Mouse (Mus musculus) limb, embryonic 15.5 days (tissue): Measurements from ENCODE around the gene Rpl13. TPM values are rescaled to one million over a fixed set of nuclear protein-coding genes. Genes with fewer than 3 reads are reported as not detected.
"Not testable (repeated sequence)": the region's sequence is repeated elsewhere in the genome, so short reads cannot be mapped to it uniquely, and the experiment has no call there.

ENCODE experiments used
- ATAC-seq: fragments of 200-750 bp; cut with Nextera tagmentation; 2 replicates; pipeline ENCODE4 v1.8.0; 2017; ENCODE audit warnings: low read depth, moderate TSS enrichment; ENCODE audit not compliant: insufficient number of reproducible peaks, low FRiP score, low TSS enrichment
- H3K27ac ChIP-seq: fragments of 300-500 bp; sonication (generic); 2 replicates; pipeline ENCODE4 v1.5.1; 2015; ENCODE audit warnings: moderate library complexity, mild to moderate bottlenecking, inconsistent platforms
- H3K27me3 ChIP-seq: fragments of 300-500 bp; sonication (generic); 2 replicates; pipeline ENCODE4 v1.6.1; 2015; ENCODE audit warnings: inconsistent platforms
- H3K36me3 ChIP-seq: fragments of 300-500 bp; sonication (generic); 2 replicates; pipeline ENCODE4 v1.6.1; 2015; ENCODE audit warnings: inconsistent platforms
- H3K4me1 ChIP-seq: fragments of 300-500 bp; sonication (generic); 2 replicates; pipeline ENCODE4 v1.6.1; 2015; ENCODE audit warnings: inconsistent platforms
- H3K4me2 ChIP-seq: fragments of 300-500 bp; sonication (generic); 2 replicates; pipeline ENCODE4 v1.6.1; 2015; ENCODE audit warnings: mild to moderate bottlenecking, inconsistent platforms
- H3K4me3 ChIP-seq: fragments of 300-500 bp; sonication (generic); 2 replicates; pipeline ENCODE4 v1.5.1; 2015; ENCODE audit warnings: mild to moderate bottlenecking, inconsistent platforms
- H3K9ac ChIP-seq: fragments of 300-500 bp; sonication (generic); 2 replicates; pipeline ENCODE4 v1.6.1; 2015; ENCODE audit warnings: inconsistent platforms
- H3K9me3 ChIP-seq: fragments of 300-500 bp; sonication (generic); 2 replicates; pipeline ENCODE4 v1.6.1; 2016; ENCODE audit warnings: inconsistent platforms
- WGBS: fragments of 180-500 bp; shearing (Covaris S2); methylation state at CpG from one replicate; pipeline ENCODE4 v1.1.7; 2015; 5-methylcytosine and 5-hydroxymethylcytosine counted together
- polyA plus RNA-seq: library from polyadenylated mRNA; unstranded; fragments of >200 nt; fragmentation: Nextera tagmentation; extraction: Ambion mirVana; gene quantifications from 2 replicates; pipeline ENCODE4 v1.2.1, GENCODE M21; 2015

Gene Rpl13
- polyA plus RNA-seq, 1 experiment from 2014 or later, result 1,581 TPM

DNA sequence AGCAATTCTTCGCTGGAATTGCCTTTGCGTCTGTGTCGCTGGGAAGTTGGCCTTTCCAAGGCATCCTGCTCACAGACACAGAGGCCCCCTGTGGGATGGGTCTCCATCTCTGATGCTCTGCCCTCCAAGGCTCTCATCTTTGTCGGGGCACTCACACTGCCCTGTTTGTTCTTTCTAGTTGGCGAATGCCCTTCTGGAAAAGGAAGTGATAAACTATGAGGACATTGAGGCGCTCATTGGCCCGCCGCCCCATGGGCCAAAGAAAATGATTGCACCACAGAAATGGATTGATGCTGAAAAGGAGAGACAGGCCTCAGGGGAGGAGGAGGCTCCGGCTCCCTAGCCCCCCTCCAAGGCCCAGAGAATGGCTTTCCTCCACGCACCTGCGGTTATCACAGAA lies 4.9 kb upstream of the Rpl13 start:
- Histone ChIP-seq H3K9me3 (no peaks in the 10 kb centered on the region), H3K9ac (no peak overlapping the region), H3K4me3 (no peak overlapping the region), H3K27ac (no peak overlapping the region), H3K36me3 (peaks cover 52% of the 10 kb centered on the region), H3K4me1 (0 out of 2 replicates have a peak, but pooled peaks cover 4% of the 10 kb centered on the region), H3K27me3 (no peaks in the 10 kb centered on the region), H3K4me2 (no peak overlapping the region)
- 88% methylated on average over 11 of the region's 11 CpGs for WGBS
- ATAC-seq, result no peak

DNA sequence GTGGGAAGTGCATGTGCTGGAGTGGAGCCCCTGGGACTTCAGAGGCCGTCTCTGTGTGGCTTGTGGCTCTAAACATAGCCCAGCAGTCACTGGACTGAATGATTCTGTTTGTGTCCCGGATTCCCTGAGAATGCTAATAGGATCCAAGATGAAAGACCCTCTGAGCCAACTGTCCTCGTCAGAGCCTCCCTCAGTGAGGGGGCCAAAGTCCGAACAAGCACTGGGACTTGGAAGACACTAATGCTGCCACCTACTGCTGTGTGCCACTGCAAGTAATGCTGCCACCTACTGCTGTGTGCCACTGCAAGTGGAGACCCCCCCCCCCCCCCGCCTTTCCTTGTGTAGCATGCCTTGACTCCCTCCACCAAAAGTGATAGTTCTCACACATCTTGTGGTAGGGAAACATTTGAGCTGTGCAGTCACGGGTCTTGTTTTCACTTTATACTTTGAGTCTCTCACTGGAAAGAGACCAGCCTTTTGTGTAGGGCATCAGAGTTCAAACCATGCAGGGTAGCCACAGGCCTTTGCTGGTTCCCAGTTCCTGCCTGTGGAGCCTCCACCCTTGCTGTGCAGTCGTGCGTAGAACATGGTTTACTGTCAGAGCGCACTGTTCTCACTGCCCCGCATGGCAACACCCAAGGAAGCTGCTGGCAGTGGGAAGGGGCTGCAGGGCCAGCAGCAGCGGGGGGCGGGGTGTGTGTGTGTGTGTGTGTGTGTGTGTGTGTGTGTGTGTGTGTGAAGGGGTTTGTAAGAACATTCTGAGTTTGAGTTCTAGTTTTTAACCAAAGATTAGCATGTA lies 4.2 kb upstream of the Rpl13 start:
- Histone ChIP-seq H3K9me3 (no peaks in the 10 kb centered on the region), H3K36me3 (peaks cover 48% of the 10 kb centered on the region), H3K27me3 (no peaks in the 10 kb centered on the region), H3K4me2 (no peak overlapping the region), H3K4me3 (no peak overlapping the region), H3K4me1 (0 out of 2 replicates have a peak, but pooled peaks cover 4% of the 10 kb centered on the region), H3K9ac (no peak overlapping the region), H3K27ac (no peak overlapping the region)
- ATAC-seq, result no peak
- WGBS, result 77% methylated on average over 12 of the region's 12 CpGs

DNA sequence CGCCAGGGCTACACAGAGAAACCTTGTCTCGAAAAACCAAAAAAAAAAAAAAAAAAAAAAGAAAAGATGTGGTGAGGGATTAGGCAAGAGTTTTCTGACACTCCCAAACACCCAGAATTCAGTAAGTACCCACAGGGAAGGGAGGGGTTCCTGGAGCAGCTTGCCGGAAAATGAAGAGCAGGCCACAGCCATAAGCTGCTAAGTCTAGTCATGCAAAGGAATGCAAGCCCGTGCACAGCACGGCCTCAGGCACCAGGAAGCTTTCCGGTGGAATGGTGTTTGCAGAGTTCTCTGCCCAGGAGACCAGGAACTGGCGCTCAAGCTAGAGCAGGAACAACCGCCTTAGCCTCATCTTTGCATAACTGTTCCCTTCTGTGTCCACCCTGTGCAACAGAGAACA lies 1.9 kb upstream of the Rpl13 start:
- Histone ChIP-seq H3K4me2 (no peak overlapping the region), H3K27me3 (no peaks in the 10 kb centered on the region), H3K9ac (no peak overlapping the region), H3K4me3 (no peak overlapping the region), H3K4me1 (peaks cover 17% of the 10 kb centered on the region), H3K27ac (peak overlapping the region; percentile 72), H3K36me3 (peaks cover 47% of the 10 kb centered on the region), H3K9me3 (no peaks in the 10 kb centered on the region)
- 33% methylated on average over 8 of the region's 8 CpGs for WGBS
- 0 out of 2 replicates have a peak, but pooled peaks have one; percentile 27 for ATAC-seq

DNA sequence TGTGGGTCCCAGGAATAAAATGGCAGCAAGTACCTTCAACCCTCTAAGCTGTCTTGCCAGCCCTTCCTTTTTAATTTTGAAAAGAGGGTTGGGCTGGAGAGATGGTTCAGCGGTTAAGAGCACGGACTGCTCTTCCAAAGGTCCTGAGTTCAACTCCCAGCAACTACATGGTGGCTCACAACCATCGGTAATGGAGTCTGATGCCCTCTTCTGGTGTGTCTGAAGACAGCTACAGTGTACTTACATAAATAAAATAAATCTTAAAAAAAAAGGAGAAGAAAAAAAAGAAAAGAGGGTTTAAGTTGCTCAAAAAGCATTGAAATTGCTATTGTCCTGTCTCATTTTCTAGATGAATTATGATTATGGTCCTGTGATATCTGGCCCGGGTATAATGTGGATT lies 906 bp upstream of the Rpl13 start:
- H3K4me3 ChIP-seq, result peak overlapping the region; percentile 67; the same call in 1 of the 2 replicates
- ATAC-seq, result no peak
- no peaks in the 10 kb centered on the region for H3K9me3 ChIP-seq
- peaks cover 48% of the 10 kb centered on the region for H3K36me3 ChIP-seq
- WGBS, result 68% methylated on average over 4 of the region's 4 CpGs
- no peaks in the 10 kb centered on the region for H3K27me3 ChIP-seq
- H3K9ac ChIP-seq, result peak overlapping the region; percentile 57
- peak overlapping the region; percentile 81; the same call in 1 of the 2 replicates for H3K4me2 ChIP-seq
- peaks cover 17% of the 10 kb centered on the region for H3K4me1 ChIP-seq
- H3K27ac ChIP-seq, result no peak overlapping the region

DNA sequence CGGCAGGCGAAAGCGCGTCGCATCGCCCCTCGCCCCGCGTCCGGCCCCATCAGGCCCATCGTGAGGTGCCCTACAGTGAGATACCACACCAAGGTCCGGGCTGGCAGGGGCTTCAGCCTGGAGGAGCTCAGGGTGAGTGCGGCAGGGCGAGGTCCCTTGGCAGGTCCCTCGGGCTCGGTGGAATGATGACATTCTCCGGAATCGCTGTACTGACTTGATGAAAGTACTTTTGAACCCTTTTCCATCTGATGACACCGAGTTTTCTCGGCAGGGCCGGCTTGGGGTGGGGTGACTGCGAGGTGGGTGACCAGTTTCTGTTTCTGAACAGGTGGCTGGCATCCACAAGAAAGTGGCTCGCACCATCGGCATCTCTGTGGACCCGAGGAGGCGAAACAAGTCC lies 705 bp downstream of the Rpl13 start:
- Histone ChIP-seq H3K4me1 (peaks cover 17% of the 10 kb centered on the region), H3K9ac (peak overlapping the region; percentile 90), H3K4me2 (peak overlapping the region; percentile 81), H3K36me3 (peaks cover 35% of the 10 kb centered on the region), H3K4me3 (peak overlapping the region; percentile 67), H3K27ac (peak overlapping the region; percentile 96)
- H3K27me3 ChIP-seq, H3K9me3 ChIP-seq, ATAC-seq: not testable (repeated sequence)
- 6% methylated on average over 26 of the region's 26 CpGs for WGBS

DNA sequence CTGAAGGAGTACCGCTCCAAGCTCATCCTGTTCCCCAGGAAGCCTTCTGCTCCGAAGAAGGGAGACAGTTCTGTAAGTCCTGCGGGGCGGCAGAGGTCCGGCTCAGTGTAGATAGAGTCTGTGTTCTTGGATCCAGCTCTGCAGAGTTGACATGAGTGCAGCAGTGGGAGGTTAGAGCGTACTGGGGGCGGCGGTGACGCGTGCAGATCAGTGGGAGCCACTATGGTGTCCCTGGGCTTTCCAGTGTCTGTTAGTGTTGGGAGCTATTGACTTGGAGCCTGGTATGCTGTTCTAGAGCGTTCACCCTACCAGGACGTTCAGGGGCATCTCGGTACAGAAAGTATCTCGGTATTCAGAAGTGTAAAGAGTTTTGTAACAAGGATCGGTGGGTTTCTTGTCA lies 1.1 kb downstream of the Rpl13 start:
- ATAC-seq, result no peak
- H3K36me3 ChIP-seq, result peaks cover 31% of the 10 kb centered on the region
- H3K27ac ChIP-seq, result peak overlapping the region; percentile 96
- H3K4me3 ChIP-seq, result peak overlapping the region; percentile 67
- H3K27me3 ChIP-seq, result no peaks in the 10 kb centered on the region
- 15% methylated on average over 15 of the region's 15 CpGs for WGBS
- peaks cover 17% of the 10 kb centered on the region for H3K4me1 ChIP-seq
- no peaks in the 10 kb centered on the region for H3K9me3 ChIP-seq
- peak overlapping the region; percentile 90 for H3K9ac ChIP-seq
- H3K4me2 ChIP-seq, result peak overlapping the region; percentile 81

DNA sequence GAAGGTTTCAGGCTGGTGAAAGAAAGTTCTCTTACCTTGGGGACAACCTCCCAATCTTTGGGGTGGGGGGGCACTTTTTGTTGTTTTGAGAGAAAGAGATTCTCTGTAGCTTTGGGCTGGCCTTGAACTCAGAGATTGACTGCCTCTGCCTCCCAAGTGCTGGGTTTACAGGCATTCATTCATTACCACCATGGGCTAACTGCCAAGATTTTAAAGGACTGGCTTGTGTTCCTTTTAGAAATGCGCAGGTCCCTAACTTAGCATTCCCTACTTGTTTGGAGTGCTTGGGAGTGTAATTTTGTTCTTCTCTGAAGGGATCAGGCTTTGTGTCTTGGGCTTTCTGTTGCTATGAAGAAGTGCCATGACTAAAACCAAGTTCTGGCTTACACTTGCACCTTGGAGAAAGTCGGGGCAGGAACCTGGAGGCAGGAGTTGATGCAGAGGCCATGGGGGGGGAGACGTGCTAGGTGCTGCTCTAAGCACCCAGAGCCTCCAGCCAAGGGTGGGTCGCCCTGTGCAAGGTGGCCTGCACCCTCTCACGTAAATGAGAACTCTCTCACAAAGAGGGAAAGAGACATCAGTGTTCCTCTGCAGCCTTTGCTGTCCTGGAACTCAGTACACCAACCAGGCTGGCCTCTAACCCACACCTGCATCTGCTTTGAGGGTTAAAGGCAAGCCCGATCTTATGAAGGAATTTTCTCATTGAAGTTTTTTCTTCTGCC lies 2.1 kb downstream of the Rpl13 start:
- peak overlapping the region; percentile 96 for H3K27ac ChIP-seq
- H3K9me3 ChIP-seq, result no peaks in the 10 kb centered on the region
- 73% methylated on average over 6 of the region's 6 CpGs for WGBS
- H3K4me1 ChIP-seq, result peaks cover 17% of the 10 kb centered on the region
- peak overlapping the region; percentile 67 for H3K4me3 ChIP-seq
- H3K36me3 ChIP-seq, result peaks cover 27% of the 10 kb centered on the region
- ATAC-seq, result no peak
- H3K4me2 ChIP-seq, result peak overlapping the region; percentile 81
- no peaks in the 10 kb centered on the region for H3K27me3 ChIP-seq
- no peak overlapping the region for H3K9ac ChIP-seq

DNA sequence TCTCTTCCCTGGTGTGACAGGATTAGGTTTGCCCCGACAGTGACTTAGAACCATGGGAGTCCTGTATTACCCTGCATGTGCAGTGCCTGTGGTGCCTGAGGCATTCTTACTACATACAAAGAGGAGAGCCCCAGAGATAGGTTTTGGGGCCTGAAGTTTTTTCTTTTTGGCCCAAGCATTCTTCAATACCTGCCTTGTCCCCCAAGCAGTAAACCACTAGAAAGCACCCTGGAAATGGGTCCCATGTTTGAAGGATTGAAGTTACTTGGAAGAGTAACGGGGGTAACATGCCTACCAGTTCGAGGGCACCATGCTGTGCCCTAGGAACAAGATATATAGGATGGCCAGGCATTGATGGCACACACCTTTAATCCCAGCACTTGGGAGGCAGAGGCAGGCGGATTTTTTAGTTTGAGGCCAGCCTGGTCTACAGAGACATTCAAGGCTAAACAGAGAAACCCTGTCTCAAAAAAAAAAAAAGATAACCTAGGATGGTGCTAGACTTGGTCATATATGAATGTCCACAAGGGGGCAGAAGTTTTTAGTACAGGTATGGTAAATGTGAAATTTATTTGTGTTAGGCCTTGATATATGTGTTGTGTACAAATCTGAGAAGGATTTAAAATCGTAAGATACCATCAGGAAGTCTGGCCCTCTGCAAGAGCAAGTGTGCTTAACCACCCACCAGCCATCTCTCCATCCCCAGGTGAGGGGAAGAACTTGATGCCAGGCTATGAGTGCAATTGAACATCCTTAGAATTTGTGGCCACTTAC lies 3.6 kb downstream of the Rpl13 start:
- no peak overlapping the region for H3K27ac ChIP-seq
- WGBS, result 70% methylated on average over 5 of the region's 5 CpGs
- H3K27me3 ChIP-seq, result no peaks in the 10 kb centered on the region
- no peak overlapping the region for H3K4me3 ChIP-seq
- H3K9ac ChIP-seq, result no peak overlapping the region
- no peak for ATAC-seq
- peaks cover 17% of the 10 kb centered on the region for H3K4me1 ChIP-seq
- H3K36me3 ChIP-seq, result peaks cover 27% of the 10 kb centered on the region
- no peaks in the 10 kb centered on the region for H3K9me3 ChIP-seq
- no peak overlapping the region for H3K4me2 ChIP-seq

DNA sequence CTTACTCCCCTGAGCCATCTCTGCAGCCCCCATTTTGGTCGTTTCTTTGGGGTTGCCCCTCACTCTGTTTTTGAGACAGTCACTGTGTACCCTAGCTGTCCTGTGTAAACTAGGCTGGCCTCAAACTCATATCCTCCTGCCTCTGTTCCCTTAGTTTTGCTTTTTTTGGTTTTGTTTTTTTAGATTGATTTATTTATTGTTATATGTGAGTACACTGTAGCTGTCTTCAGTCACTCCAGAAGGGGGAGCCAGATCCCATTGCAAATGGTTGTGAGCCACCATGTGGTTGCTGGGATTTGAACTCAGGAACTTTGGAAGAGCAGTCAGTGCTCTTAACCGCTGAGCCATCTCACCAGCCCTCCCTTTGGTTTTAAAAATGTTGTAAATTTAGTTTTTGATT lies 4.4 kb downstream of the Rpl13 start:
- 46% methylated on average over 2 of the region's 2 CpGs for WGBS
- Histone ChIP-seq H3K9ac (no peak overlapping the region), H3K4me3 (no peak overlapping the region), H3K27ac (no peak overlapping the region), H3K36me3 (peaks cover 27% of the 10 kb centered on the region), H3K27me3 (no peaks in the 10 kb centered on the region), H3K9me3 (no peaks in the 10 kb centered on the region), H3K4me1 (peaks cover 16% of the 10 kb centered on the region), H3K4me2 (no peak overlapping the region)
- ATAC-seq, result no peak

DNA sequence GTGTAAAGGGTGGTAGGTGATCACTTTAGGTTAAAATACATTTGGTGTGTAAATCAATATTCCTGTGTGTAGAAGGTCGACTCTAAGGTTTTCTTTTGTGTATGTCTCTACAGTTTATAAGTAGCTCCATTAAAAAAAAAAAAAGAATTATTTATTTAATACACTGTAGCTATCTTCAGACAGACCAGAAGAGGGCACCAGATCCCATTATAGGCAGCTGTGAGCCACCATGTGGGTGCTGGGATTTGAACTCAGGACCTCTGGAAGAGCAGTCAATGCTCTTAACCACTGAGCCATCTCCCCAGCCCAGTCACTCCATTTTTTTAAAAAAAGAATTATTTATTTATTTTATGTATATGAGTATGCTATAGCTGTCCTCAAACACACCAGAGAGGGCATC lies 5.9 kb downstream of the Rpl13 start:
- peaks cover 13% of the 10 kb centered on the region for H3K4me1 ChIP-seq
- H3K9ac ChIP-seq, result no peak overlapping the region
- no peak overlapping the region for H3K27ac ChIP-seq
- no peak overlapping the region for H3K4me3 ChIP-seq
- no peaks in the 10 kb centered on the region for H3K27me3 ChIP-seq
- H3K4me2 ChIP-seq, result no peak overlapping the region
- H3K36me3 ChIP-seq, result peaks cover 27% of the 10 kb centered on the region
- 75% methylated on average over 1 of the region's 1 CpGs for WGBS
- H3K9me3 ChIP-seq, result no peaks in the 10 kb centered on the region
- ATAC-seq, result no peak

DNA sequence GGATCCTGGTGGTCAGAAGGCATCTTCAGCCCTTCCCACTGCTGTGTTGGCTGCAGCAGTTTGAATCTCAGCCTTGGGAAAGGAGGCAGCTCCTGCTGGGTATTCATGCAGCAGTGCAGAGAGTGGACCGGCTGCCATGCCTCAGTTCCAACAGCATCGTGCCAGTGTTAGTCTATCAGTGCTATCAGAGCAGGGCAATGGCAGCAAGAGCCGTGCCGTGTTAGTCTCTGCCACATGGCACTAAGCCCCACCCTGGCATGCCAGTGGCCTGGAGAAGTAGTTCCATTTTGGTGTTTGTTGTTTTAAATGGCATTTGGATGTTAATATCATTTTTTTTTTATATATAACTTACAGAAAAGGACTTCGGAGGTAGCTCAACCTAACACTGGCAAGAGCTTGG lies 6.8 kb downstream of the Rpl13 start:
- Histone ChIP-seq H3K27me3 (no peaks in the 10 kb centered on the region), H3K4me3 (no peak overlapping the region), H3K4me1 (peaks cover 5% of the 10 kb centered on the region), H3K27ac (no peak overlapping the region), H3K4me2 (no peak overlapping the region), H3K36me3 (peaks cover 19% of the 10 kb centered on the region), H3K9ac (no peak overlapping the region), H3K9me3 (no peaks in the 10 kb centered on the region)
- ATAC-seq, result no peak
- 82% methylated on average over 5 of the region's 5 CpGs for WGBS
